Mouse (Mus musculus) forelimb bud, embryonic 11.5 days (tissue): ENCODE results near the gene Pradc1.

Source experiments
- DNase-seq: peaks from one replicate; pipeline ENCODE4 v3.0.0-alpha.2; 2012; ENCODE audit warnings: low read depth, low spot score

Pradc1 gene

GRCm38 (mm10) chr6:85451664-85452410 lies at the start of gene Pradc1:
TSS of gene Pradc1 (minus strand) at chr6:85451970.
- DNase-seq: peak; percentile 96

- no peak for DNase-seq
Observed at GRCm38 (mm10) chr6:85500416-85500815, 48.6 kb upstream of the Pradc1 start.

GRCm38 (mm10) chr6:85498147-85498546 lies 46.4 kb upstream of the Pradc1 start:
- no peak for DNase-seq

GRCm38 (mm10) chr6:85496976-85497375 lies 45.2 kb upstream of the Pradc1 start:
- no peak for DNase-seq

- peak; percentile 93 for DNase-seq
Observed at GRCm38 (mm10) chr6:85491606-85492005, 39.8 kb upstream of the Pradc1 start.

GRCm38 (mm10) chr6:85490252-85490651 lies 38.5 kb upstream of the Pradc1 start:
- no peak for DNase-seq

- DNase-seq: no peak
Observed at GRCm38 (mm10) chr6:85489717-85490116, 37.9 kb upstream of the Pradc1 start.

- no peak for DNase-seq
Observed at GRCm38 (mm10) chr6:85488510-85488909, 36.7 kb upstream of the Pradc1 start.

GRCm38 (mm10) chr6:85485738-85486137 lies 34.0 kb upstream of the Pradc1 start:
- DNase-seq: no peak

GRCm38 (mm10) chr6:85483843-85484721 lies 32.3 kb upstream of the Pradc1 start:
- DNase-seq: peak; percentile 58

- DNase-seq: no peak
Observed at GRCm38 (mm10) chr6:85480685-85481084, 28.9 kb upstream of the Pradc1 start.

GRCm38 (mm10) chr6:85479979-85480378 lies 28.2 kb upstream of the Pradc1 start:
- no peak for DNase-seq

- no peak for DNase-seq
Observed at GRCm38 (mm10) chr6:85478416-85478815, 26.6 kb upstream of the Pradc1 start.

- peak; percentile 55 for DNase-seq
Observed at GRCm38 (mm10) chr6:85477366-85477917, 25.7 kb upstream of the Pradc1 start.

GRCm38 (mm10) chr6:85475581-85475980 lies 23.8 kb upstream of the Pradc1 start:
- no peak for DNase-seq

- no peak for DNase-seq
Observed at GRCm38 (mm10) chr6:85472542-85472941, 20.8 kb upstream of the Pradc1 start.

GRCm38 (mm10) chr6:85471962-85472361 lies 20.2 kb upstream of the Pradc1 start:
- DNase-seq: no peak

GRCm38 (mm10) chr6:85469660-85470430 lies 18.1 kb upstream of the Pradc1 start:
- no peak for DNase-seq

- DNase-seq: no peak
Observed at GRCm38 (mm10) chr6:85465381-85465780, 13.6 kb upstream of the Pradc1 start.

GRCm38 (mm10) chr6:85459621-85460020 lies 7.9 kb upstream of the Pradc1 start:
- DNase-seq: no peak

GRCm38 (mm10) chr6:85452816-85453215 lies 1.0 kb upstream of the Pradc1 start:
- peak; percentile 18 for DNase-seq

- DNase-seq: no peak
Observed at GRCm38 (mm10) chr6:85452411-85452665, 568 bp upstream of the Pradc1 start.
